Mouse (Mus musculus) kidney, adult 9 months (tissue): ENCODE results near the gene Nptn.

ENCODE experiments used
- DNase-seq: peaks from one replicate; pipeline ENCODE4 v3.0.0; 2022

Nptn gene

DNA sequence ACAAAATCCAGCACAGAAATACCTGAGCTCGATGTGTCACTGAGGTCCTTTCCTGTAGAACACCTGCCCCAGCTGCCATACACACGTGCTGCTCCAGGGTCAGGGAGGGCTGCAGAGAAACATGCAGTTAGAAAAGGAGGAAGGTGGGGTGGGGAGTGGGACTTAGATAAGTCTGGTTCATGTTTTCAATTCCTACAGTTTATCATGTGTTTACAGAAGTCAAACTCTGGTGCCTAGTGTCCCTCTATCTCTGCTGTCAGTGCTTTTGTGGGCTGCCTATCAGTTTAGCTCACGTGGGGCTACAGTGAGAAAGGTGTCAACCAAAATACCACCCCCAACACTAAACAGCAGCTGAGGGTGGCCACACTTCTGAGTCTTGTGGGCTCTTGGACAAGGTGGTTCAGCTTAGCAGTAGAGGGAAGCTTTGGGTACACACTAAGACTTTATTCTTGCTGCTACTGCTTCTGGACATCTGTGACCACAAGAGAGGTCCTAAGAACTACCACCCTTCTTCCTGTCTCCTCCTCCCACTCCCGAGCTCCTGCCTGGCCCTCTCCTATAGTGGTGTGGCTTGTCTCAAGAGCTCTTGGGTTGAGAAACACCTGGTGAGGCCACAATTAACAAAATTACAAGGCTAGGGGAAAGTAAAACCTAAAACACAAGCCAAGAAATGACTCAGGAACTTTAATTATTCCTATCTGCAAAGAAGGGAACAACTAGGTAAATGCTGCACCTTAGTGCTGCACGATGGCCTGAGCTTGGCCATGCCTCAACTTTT is 75.9 kb downstream of the Nptn start:
- no peak for DNase-seq

DNA sequence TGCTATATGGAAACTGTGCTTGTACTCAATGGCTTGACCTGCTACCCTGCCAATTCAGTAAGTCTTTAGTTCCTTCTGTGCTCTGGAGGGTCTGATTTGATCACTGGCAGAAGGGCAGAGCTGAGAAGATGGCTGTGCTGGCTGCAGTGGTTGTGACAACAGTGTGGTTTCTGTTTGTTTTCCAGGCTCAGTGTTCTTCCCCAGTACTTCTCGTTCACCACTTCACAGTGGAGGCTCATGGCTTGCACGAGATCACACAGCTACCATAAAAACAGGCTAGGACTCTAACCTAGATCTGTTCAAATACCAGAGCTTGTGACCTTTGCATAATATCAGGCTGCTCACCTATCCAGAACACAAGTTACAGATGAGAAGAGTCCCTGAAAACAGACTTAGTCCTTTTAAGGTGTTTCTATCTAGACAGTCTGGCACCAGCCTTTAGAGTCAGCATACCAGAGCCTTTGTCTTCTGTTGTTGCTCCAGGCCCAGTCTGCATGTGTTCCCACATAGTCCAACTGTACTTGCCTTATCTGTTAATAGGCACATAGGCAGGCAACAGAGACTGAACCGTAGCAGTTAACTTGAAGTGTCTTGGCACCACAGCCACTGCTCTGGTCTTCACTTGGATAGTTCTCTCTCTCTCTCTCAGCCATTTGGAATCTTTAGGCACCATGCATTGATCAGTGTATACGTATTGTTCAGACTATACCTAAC is 76.7 kb downstream of the Nptn start:
- no peak for DNase-seq

DNA sequence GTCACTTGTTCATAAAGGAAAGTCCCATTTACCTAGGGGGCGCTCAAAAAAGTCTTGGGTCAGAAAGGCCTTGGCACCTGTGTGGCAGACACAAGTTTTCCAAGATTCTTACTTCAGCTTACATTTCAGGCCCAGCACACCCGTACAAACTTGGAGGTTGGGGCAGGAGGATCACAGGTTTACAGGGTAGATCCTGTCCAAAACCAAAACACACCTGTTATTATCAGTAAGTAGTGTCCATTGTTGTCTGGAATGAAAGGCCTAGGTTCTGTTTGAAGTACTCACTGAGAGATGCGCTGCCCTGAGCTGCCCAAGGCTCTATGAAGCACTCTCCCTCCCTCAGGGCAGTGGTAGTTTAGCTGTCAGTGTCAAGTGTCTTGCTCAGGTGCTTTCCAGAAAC is 77.3 kb downstream of the Nptn start:
- no peak for DNase-seq

DNA sequence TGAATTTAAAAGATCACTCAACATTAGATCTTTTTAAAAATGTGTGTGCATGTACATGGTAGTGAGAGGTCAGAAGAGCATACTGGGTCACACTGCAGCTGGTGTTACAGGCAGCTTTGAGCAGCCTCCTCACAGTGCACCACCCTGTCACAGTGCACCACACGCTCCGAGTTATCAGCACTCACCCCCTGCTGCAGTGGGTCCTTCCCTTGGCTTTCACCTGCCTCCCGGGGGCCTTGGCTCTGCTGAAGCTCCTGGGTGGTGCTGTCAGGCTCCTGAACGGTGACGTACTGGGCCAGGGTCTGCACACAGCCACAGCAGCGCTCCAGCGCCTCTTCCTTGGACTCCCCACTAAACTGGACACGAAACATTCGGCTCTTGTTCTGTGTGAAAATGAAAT is 77.9 kb downstream of the Nptn start:
- no peak for DNase-seq

DNA sequence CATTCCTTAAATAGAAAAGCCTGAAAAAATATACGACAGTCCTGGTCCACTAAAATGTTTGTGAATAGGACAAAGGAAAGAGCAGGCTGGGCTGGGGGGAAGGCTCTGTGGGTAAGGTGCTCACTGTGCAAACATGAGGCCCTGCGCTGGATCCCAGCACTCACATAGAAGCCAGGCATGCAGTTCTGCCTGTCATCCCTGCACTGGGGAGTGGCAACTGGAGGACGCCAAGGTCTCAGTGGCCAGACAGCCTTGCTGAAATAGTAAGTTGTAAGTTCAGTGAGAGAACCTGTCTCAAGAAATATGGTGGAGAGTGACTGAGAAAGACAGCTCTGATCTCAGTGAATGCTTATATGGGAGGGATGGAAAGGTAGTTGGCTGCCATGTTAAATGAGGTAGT is 78.6 kb downstream of the Nptn start:
- no peak for DNase-seq

DNA sequence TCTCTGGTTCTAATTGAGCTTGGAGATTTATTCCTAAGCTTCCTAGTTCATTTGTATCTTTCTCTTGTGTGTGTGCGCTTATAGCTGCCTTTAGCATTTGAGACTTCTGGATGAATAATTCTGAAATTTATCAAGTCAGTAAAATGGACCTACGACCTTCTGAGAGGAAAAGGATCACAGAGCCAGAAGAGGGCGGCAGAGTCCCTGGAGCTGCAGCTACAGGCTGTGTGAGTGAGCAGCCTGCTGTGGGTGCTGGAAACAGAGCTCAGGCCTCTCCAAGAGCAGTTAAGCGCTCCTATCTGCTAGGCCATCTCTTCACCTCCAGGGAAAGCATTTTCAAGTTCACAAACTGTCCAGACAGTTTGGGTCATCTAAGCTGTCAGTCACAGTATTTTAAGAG is 80.0 kb downstream of the Nptn start:
- DNase-seq, result no peak

DNA sequence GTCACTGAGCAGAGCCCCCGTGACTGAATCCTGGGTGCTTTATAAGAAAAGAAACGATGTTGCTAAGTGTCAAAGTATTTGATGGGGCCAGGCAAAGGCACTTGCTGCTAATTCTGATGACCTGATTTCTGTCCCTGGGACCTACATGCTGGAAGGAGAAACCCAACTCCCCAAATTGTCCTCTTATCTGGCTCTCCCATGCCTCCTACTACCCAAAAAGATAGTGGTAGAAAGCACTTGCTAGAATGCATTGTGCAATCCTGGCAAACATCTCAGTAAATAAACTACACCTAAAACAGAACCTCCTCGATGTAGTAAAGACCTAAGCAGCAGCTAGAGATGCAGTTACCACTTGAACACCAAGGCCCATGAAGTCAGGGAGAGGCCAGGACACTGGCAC is 80.8 kb downstream of the Nptn start:
- DNase-seq, result no peak

DNA sequence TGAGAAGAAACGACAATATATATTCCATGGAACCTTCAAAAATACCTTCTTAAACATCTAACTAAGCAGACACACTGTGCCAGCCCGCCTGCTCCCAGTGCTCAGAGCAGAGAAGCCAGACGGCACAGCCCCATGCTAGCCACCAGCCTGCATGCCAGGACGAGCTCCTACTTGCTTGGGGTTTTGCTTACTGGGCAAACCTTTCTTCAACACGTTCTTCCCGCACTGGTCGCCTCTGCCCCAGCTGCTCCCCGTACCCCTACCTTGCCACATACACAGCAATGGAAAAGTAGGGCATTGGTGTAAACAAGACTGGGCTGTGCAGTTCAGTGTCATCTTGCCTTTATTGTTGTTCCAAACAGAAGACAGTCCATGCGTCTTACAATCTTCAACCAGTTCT is 83.5 kb downstream of the Nptn start:
- DNase-seq, result no peak

DNA sequence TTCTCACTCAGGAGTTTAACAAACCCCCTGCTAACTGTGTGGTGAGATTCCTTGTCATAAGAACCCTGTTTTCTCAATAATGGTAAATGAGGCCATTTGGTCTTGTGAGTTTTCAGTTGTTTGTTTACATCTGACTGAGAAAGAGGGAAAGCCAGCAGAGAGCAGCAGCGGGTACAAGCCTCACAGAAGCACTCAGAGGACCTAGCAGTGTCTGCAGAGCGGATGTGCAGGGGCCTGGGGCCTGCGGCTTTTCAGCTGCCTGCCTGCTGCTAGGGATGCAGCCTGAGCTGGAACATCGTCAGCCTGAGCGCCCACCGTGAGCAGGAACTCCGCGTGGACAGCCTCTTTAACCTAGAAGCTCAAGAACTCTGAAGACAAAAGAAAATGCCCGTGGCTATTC is 84.2 kb downstream of the Nptn start:
- DNase-seq, result no peak

DNA sequence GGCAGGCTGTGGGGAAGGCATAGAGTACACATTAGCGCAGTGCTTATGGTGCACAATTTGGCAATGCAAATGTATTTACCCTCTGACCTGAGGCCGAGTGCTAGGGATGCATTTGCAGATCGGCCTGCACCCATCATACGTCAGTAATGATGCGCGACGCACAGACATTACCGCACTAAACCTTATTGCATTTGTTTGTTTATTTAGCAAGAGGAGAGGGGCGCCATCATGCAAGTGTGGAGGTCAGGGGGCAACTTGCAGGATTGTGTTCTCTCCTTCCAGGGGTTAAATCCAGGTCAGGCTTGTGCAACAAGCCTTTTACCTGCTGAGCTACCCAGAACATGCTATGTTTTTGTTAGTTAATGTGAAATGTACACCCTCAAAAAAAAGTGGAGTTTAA is 85.2 kb downstream of the Nptn start:
- DNase-seq, result no peak

DNA sequence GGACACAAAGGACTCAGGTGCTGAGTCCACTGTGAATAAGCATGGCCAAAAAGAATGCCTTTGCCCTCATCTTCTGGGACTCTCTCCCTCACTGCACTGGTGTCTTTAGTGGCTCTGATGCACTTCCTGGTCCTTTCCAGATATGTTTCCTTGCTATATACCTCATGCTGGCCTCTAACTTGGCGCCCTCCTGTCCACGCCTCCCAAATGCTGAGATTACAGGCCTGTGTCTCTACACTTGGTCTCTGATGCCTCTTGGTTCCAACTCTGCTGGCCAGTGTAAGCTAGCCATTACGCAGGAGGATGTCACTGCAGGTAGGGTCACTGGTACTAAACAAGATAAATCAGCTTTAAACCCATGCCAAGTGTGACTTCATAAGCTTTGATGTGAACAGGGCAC is 86.1 kb downstream of the Nptn start:
- DNase-seq, result no peak

DNA sequence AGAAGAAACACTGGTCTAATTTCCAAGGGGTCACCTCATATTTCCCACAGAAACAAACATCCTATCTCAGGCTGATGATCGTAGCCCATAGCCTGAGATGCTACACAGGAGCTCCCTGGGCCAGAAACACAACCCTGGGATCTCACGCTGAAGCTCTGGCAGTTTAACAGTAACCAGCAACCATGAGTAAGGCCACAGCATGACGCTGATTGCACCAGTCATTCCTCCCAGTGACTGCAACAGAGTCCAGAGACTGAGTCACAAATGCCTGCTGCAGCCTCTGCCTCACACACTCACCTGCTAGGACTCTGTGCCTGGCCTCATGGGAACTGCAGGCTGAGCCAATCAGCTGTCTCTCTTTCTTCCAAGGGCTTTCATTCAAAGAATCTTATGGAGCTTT is 87.0 kb downstream of the Nptn start:
- DNase-seq, result no peak

DNA sequence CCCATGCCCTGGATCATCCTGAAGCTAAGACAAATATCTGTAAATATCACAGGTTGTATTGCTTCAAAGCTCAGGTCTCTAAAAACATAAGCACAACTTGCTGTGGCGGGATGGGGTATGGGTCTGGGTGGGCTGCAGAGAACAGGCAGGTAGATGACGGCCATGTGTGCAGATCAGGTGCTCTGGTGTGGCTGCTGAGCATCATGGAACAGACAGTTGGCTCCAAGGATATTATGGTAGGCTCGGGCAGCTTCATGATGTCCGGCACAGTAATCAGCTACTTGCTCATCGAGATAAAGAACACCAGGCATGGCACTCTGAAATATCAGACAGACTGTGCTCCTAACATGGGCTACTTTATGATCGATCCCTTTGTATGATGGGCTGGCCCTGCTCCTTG is 87.8 kb downstream of the Nptn start:
- DNase-seq, result no peak

DNA sequence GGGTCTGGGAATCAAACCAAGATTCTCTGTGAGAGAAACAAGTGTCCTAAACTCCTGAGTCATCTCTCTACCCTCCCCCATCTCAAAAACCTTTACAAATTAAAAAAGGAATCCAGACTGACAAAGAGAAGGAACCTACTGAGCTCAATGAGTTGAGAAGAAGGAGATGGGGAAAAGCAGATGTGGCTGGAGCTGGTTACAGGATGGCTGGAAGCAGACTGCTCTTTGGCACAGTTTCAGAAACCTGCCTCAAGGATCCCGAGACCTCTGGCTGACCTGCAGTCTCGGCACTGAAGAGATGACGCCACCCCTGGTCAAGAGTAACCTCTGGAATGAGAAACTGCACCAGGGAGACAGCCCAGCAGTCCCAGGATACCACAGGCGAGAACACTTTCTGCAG is 90.4 kb downstream of the Nptn start:
- peak; percentile 22 for DNase-seq

DNA sequence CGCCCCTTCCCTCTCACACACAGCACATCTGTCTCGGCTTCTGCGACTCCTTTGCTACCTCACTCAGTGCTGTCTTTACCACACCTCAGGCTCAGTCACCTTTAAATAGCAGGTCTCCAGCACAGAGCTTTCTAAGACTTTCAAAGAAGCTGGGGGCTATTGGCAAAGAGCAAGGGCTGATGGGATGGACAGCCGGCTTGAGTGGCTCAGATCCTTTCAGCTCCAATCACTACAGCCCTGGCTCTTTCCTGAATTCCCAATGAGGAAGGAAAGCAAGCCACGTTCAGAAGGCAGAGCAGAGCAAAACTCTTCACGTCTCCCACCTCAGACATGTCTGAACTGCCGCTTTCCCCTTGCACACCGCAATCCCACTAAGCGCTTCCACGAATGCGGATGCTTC is 92.7 kb downstream of the Nptn start:
- DNase-seq, result no peak

DNA sequence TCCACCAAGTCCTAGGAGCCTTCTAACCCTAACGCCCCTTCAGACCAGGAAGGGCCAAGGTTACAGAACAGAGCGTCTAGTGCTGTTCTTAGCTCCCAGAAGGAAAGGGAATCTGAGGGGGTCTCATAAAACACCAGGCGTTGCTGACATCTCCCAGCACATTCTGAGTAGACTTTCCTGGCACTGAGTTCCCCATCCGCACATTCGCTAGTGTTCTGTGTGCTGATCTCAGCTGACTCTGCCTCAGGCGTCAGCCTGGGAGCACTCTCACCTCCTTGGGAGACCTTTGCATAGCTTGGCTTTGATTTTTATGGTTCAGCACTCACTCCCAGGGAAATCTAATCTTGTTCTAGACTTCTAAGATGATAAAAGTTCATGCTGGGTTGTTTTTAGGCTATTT is 93.3 kb downstream of the Nptn start:
- no peak for DNase-seq

DNA sequence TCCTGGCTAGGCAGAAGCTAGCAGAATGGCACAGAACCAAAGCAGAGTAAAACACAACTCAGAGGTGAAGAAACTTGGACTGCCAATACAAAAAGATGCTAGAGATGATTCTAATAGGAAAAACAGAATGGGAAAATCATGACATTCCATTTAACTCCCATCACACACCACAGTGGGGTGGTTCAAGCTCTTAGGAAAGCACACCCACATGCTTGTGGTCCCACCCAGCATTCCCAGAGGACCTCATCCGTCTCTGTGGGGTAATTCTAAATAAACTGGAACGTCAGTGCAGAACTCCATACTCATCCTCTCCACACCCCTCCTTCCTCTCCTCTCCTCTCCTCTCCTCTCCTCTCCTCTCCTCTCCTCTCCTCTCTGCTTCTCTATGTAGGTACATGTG is 99.4 kb downstream of the Nptn start:
- DNase-seq, result no peak

DNA sequence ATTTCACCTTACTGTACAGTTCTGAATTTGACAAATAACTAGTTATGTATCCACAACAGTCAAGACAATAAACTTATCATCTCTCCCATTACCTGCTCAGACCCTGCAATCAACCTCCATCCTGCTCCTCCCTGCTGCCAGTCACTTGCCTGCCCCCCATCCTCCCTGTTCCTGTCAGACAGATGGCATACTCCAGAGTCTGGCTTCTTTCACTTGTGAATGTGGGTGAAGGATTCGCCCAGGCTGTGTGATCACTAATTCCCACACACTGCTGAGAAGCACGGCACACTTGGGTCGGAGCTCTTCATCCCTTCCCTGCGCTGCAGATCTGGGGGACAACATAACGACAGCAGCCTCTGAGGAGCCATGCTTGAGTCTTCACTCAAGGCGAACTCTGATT is 100.1 kb downstream of the Nptn start:
- DNase-seq, result no peak

DNA sequence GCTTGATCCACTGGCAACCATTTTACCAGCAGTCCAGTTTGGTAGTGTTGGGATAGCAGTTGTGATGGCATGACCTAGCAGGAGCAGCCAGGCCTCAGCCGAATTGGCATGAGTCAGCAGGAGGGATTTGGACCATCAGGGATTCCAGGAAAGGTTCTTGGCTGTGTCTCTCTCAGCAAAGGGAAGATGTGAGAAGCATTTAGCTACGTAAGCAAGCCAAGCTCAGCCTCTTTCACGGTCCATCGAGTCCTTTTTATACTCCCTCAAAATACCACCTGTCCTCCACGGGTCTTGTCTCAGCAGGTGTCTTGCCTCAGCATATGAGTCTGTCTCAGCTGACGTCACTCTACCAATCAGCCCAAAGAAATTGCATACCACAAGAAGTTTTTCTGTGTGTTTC is 101.3 kb downstream of the Nptn start:
- DNase-seq, result no peak

DNA sequence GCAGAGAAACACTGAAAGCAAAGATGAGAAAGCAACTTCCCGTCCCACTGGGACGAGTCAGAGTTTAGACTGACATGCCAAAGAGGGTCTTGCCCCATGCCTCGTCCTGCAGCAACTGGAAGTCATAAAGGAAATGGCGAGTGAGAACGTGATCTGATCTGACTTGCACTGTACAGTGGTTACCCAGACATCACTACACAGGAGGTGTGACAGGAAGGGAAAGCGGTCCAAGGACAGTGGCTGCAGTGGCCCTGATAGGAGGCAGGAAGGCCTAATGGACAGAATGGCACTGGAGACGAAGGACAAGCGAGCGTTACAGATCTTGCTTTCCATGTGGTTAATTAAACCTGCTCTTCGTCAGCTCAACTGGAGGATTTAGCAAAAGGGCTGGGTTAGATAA is 103.2 kb downstream of the Nptn start:
- no peak for DNase-seq

DNA sequence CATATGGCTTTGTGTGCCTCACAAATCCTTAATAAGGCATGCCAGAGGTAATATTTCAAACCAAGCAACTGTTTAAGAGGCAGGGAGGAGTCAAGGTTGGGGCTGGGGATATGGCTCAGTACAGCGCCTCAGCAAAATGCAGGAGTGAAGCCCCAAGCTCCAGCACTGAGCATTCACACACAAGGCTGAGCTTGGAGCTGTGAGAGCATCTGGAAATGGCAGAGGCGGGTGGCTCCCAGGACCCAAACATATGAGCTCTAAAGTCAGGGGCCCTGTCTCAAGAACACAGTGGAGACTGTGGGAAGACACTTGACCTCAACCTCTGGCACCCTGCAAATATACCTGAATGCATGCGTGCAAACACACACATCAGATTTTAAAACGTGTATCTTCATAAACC is 106.0 kb downstream of the Nptn start:
- DNase-seq, result no peak

DNA sequence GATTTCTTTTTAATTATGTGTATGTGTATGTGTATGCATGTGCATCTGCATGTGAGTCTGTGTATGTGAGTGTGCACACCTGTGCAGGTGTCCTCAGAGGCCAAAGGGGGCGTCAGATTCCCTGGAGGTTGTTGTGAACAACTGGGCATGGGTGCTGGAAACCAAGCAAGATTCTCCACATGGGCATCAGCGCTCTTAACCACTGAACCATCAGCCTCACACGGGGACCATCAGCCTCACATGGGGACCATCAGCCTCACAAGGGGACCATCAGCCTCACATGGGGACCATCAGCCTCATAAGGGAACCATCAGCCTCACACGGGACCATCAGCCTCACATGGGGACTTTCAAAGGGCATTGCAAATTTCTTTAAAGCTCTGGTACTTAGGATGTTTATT is 108.7 kb downstream of the Nptn start:
- no peak for DNase-seq

DNA sequence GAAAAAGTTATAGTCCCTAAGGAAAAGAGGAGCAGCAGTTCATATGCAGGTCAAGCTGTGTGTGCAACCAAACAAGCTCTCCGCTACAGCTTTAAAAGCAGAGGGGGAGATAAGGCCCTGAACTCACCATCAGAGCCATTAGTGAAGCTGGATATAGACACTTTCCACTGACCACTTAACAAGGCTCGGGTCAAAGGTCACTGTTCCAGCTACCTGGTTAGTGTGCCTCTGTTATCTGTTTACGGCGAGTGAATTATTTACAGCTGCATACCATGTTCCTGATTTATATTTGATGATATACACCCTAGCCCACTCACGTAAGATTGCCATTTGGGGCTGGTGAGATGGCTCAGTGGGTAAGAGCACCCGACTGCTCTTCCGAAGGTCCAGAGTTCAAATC is 109.4 kb downstream of the Nptn start:
- DNase-seq, result no peak

DNA sequence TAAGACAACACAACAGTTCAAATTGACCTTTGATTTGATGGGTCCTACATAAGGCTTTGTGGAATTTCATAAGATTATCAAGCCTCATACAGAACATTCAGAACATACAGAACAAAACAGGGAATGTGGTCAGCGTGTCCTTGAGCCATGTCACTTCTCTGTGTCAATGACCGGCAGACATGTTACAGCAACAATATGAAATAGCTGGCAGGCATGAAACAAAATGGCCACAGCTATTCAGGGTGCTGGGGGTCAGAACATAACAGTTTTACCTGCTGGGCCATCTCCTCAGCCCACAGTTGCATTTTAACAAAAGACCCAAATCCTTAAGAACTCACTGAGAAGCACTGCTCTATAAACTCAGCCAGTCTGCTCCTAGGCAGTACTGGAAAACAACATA is 116.4 kb downstream of the Nptn start:
- no peak for DNase-seq

DNA sequence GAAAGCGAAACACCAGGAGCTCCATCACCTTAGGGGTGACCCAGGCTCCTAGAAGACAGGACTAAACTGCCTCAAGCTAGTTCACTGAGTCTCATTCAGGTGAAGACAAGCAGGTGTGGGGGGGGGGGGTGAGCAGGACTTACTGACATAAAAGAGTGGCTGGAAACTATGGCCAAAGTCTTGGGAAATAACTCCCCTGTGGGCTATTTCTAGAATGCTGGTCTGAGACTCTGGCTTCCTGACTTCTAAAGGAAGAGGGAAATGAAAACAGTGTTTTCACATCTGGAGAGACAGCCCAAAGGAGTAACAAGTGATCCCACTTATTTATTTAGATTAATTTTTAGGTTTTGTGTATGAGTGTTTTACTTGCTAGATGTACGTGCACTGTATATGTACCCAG is 119.7 kb downstream of the Nptn start:
- DNase-seq, result no peak
